In genomic region chr2:11150975-11151374, GRCm38 (mm10) we compare ENCODE assay signal across 22 mouse cellular contexts.
"Had no signal": no experiment of that assay in that cellular context is flagged by ENCODE, and none has a peak within 500 bp of the region (broad histone marks: within the 10 kb centered on the region; RNA-seq: fewer than 3 reads in every experiment).

No protein-coding gene starts in this region.

- DNase-seq: kidney, adult 8-10 months; kidney, postnatal 10 days; kidney, postnatal 36 days; layer of hippocampus, postnatal 36 days; liver, embryonic 13.5 days; lung, adult 2 months; lung, postnatal 14 days; lung, postnatal 4 days; right cerebral cortex, adult 18-20 months; right cerebral cortex, postnatal 14 days; right cerebral cortex, postnatal 4 days; thymus, adult 2 months; thymus, postnatal 14 days; thymus, postnatal 4 days had no signal

- H3K9ac ChIP-seq: kidney, embryonic 15.5 days; limb, embryonic 13.5 days; liver, embryonic 13.5 days; midbrain, embryonic 12.5 days; midbrain, embryonic 15.5 days; neural tube, embryonic 12.5 days; neural tube, embryonic 15.5 days had no signal

- H3K4me1 ChIP-seq: kidney, embryonic 15.5 days; limb, embryonic 13.5 days; liver, embryonic 13.5 days; midbrain, embryonic 12.5 days; midbrain, embryonic 15.5 days; neural tube, embryonic 12.5 days; neural tube, embryonic 15.5 days had no signal

- H3K4me3 ChIP-seq: kidney, embryonic 15.5 days; left cerebral cortex, adult 2 months; limb, embryonic 13.5 days; liver, embryonic 13.5 days; midbrain, embryonic 12.5 days; midbrain, embryonic 15.5 days; neural tube, embryonic 12.5 days; neural tube, embryonic 15.5 days had no signal

- H3K9me3 ChIP-seq: kidney, embryonic 15.5 days; limb, embryonic 13.5 days; liver, embryonic 13.5 days; midbrain, embryonic 12.5 days; midbrain, embryonic 15.5 days; neural tube, embryonic 12.5 days; neural tube, embryonic 15.5 days had no signal

- H3K27me3 ChIP-seq: kidney, embryonic 15.5 days; limb, embryonic 13.5 days; liver, embryonic 13.5 days; midbrain, embryonic 12.5 days; midbrain, embryonic 15.5 days; neural tube, embryonic 12.5 days; neural tube, embryonic 15.5 days had no signal

- H3K27ac ChIP-seq: kidney, embryonic 15.5 days; left cerebral cortex, adult 2 months; limb, embryonic 13.5 days; liver, embryonic 13.5 days; midbrain, embryonic 12.5 days; midbrain, embryonic 15.5 days; neural tube, embryonic 12.5 days; neural tube, embryonic 15.5 days; stomach, postnatal 0 days had no signal

- H3K4me2 ChIP-seq: kidney, embryonic 15.5 days; limb, embryonic 13.5 days; liver, embryonic 13.5 days; midbrain, embryonic 12.5 days; midbrain, embryonic 15.5 days; neural tube, embryonic 12.5 days; neural tube, embryonic 15.5 days had no signal

- H3K36me3 ChIP-seq: kidney, embryonic 15.5 days; limb, embryonic 13.5 days; liver, embryonic 13.5 days; midbrain, embryonic 12.5 days; midbrain, embryonic 15.5 days; neural tube, embryonic 12.5 days; neural tube, embryonic 15.5 days had no signal
